Comparison of ENCODE assay signal across 9 mouse cellular contexts in genomic region chr16:96357903-96358302, GRCm38 (mm10).
DNase-seq lines count a peak whose midpoint lies in the region; ATAC-seq and TF ChIP-seq lines count a peak whose summit lies in the region.
"Had no signal": no experiment of that assay in that cellular context is flagged by ENCODE, and none has a peak within 500 bp of the region (broad histone marks: within the 10 kb centered on the region; RNA-seq: fewer than 3 reads in every experiment).

No protein-coding gene starts in this region.

- 8% methylated on average over 10 of the region's 10 CpGs for WGBS in heart, embryonic 10.5 days
- WGBS in lung, embryonic 15.5 days: 7% methylated on average over 10 of the region's 10 CpGs

- peak; percentile 53 for TF ChIP-seq CTCF in E14TG2a.4 (conservative IDR thresholded peaks at IDR 0.05; ENCODE audit: low read length)

- 0 out of 2 replicates have a peak, but pooled peaks have one; percentile 5 for ATAC-seq in lung, embryonic 15.5 days (ENCODE audit: borderline replicate concordance, extremely low read depth, low FRiP score, low TSS enrichment)
- ATAC-seq in neutrophil, adult 5-6 weeks (ENCODE audit: extremely low read depth, insufficient number of reproducible peaks, low FRiP score, poor library complexity, severe bottlenecking): peak; percentile 77; the same call in 1 of the 2 replicates

- peak overlapping the region; percentile 47 for H3K4me2 ChIP-seq in lung, embryonic 15.5 days

- no peak overlapping the region; the same call in 1 of the 2 replicates for H3K9ac ChIP-seq in lung, embryonic 15.5 days

- H3K27me3 ChIP-seq in E14TG2a.4 (ENCODE audit: insufficient read depth, low read length): peaks cover 14% of the 10 kb centered on the region; the same call in 1 of the 2 replicates
- peaks cover 7% of the 10 kb centered on the region; the same call in 1 of the 2 replicates for H3K27me3 ChIP-seq in heart, embryonic 10.5 days (ENCODE audit: insufficient read depth, poor library complexity, severe bottlenecking)
- no peaks in the 10 kb centered on the region for H3K27me3 ChIP-seq in lung, embryonic 15.5 days

- peaks cover 13% of the 10 kb centered on the region for H3K4me1 ChIP-seq in E14TG2a.4 (replicated peaks; ENCODE audit: low read depth, low read length)
- H3K4me1 ChIP-seq in heart, embryonic 10.5 days: peaks cover 15% of the 10 kb centered on the region; the same call in 1 of the 2 replicates
- H3K4me1 ChIP-seq in lung, embryonic 15.5 days: peaks cover 15% of the 10 kb centered on the region

- H3K4me3 ChIP-seq in E14TG2a.4 (replicated peaks; ENCODE audit: low read length): no peak overlapping the region
- peak overlapping the region; percentile 51 for H3K4me3 ChIP-seq in heart, embryonic 10.5 days
- H3K4me3 ChIP-seq in lung, embryonic 15.5 days: peak overlapping the region; percentile 32

- DNase-seq in adrenal gland, adult 2 months: peak; percentile 86
- peak; percentile 31 for DNase-seq in embryo, embryonic 11.5 days (ENCODE audit: low read depth, low spot score)
- DNase-seq in heart, embryonic 10.5 days (ENCODE audit: low spot score): peak; percentile 88
- peak; percentile 82 for DNase-seq in kidney, adult 9 months
- peak; percentile 61 for DNase-seq in thymus, postnatal 4 days

- H3K9me3 ChIP-seq in E14TG2a.4 (ENCODE audit: low read length): no peaks in the 10 kb centered on the region
- H3K9me3 ChIP-seq in heart, embryonic 10.5 days: no peaks in the 10 kb centered on the region
- no peaks in the 10 kb centered on the region for H3K9me3 ChIP-seq in lung, embryonic 15.5 days

- H3K27ac ChIP-seq in heart, embryonic 10.5 days: peak overlapping the region; percentile 56; the same call in 1 of the 2 replicates
- H3K27ac ChIP-seq in lung, embryonic 15.5 days: no peak overlapping the region
- H3K27ac ChIP-seq: macrophage had no signal

- H3K36me3 ChIP-seq in E14TG2a.4 (ENCODE audit: insufficient read depth, low read length): no peaks in the 10 kb centered on the region
- no peaks in the 10 kb centered on the region for H3K36me3 ChIP-seq in heart, embryonic 10.5 days
- H3K36me3 ChIP-seq in lung, embryonic 15.5 days: no peaks in the 10 kb centered on the region

Comparison
In these comparisons a context has a peak if more than half of its experiments do, and no peak if none do; other contexts are left out.
1. DNase-seq: peak in every context shown above with its lines; median percentile 88 in heart, embryonic 10.5 days; 86 in adrenal gland, adult 2 months; 82 in kidney, adult 9 months; 61 in thymus, postnatal 4 days; 31 in embryo, embryonic 11.5 days.